Mouse (Mus musculus) forebrain, postnatal 0 days (tissue): ENCODE measurements around the gene Tuba3a. TPM values are rescaled to one million over a fixed set of nuclear protein-coding genes. Genes with fewer than 3 reads are reported as not detected.
A peak's percentile ranks its signal among the peaks of the same experiment; 100 is the strongest.

ENCODE experiments used
- ATAC-seq: fragments of 200-750 bp; cut with Nextera tagmentation; 2 replicates; pipeline ENCODE4 v1.8.0; 2017; ENCODE audit warnings: mild to moderate bottlenecking, moderate library complexity
- DNase-seq: peaks from one replicate; pipeline ENCODE4 v3.0.0-alpha.2; 2015
- H3K27ac ChIP-seq: fragments of 300-500 bp; sonication (generic); 2 replicates; pipeline ENCODE4 v1.5.1; 2014; ENCODE audit warnings: low read depth, mild to moderate bottlenecking, antibody characterized with exemption, low read length, moderate library complexity, mixed read lengths
- H3K27me3 ChIP-seq: fragments of 300-500 bp; sonication (generic); 2 replicates; pipeline ENCODE4 v1.6.1; 2014; ENCODE audit warnings: mild to moderate bottlenecking, low read length, mixed read lengths; ENCODE audit not compliant: insufficient read depth
- H3K36me3 ChIP-seq: fragments of 300-500 bp; sonication (generic); 2 replicates; pipeline ENCODE4 v1.6.1; 2014; ENCODE audit warnings: mild to moderate bottlenecking, moderate library complexity; ENCODE audit not compliant: insufficient read depth
- H3K4me1 ChIP-seq: fragments of 300-500 bp; sonication (generic); 2 replicates; pipeline ENCODE4 v1.6.1; 2014; ENCODE audit warnings: antibody characterized with exemption; ENCODE audit not compliant: insufficient read depth
- H3K4me2 ChIP-seq: fragments of 300-500 bp; sonication (generic); 2 replicates; pipeline ENCODE4 v1.6.1; 2014; ENCODE audit warnings: low read depth, mild to moderate bottlenecking, moderate library complexity
- H3K4me3 ChIP-seq: fragments of 300-500 bp; sonication (generic); 2 replicates; pipeline ENCODE4 v1.5.1; 2014; ENCODE audit warnings: low read depth, low read length, mixed read lengths
- H3K9ac ChIP-seq: fragments of 300-500 bp; sonication (generic); 2 replicates; pipeline ENCODE4 v1.6.1; 2014; ENCODE audit warnings: mild to moderate bottlenecking
- H3K9me3 ChIP-seq: fragments of 300-500 bp; sonication (generic); 2 replicates; pipeline ENCODE4 v1.6.1; 2016; ENCODE audit warnings: low read length
- CTCF ChIP-seq: sonication (generic); IDR thresholded peaks from 2 replicates; pipeline ENCODE4 v1.5.1; 2016; ENCODE audit warnings: antibody characterized with exemption, control low read depth, low read depth
- WGBS: fragments of 180-500 bp; shearing (Covaris S2); extraction: QIAGEN DNeasy Blood & Tissue Kit; methylation state at CpG from one replicate; pipeline ENCODE4 v1.1.7; 2014; 5-methylcytosine and 5-hydroxymethylcytosine counted together
- polyA plus RNA-seq: library from polyadenylated mRNA; unstranded; fragments of >200 nt; fragmentation: Nextera tagmentation; extraction: Ambion mirVana; gene quantifications from 2 replicates; pipeline ENCODE4 v1.2.1, GENCODE M21; 2015
- total RNA-seq: library from RNA; depleted of rRNA; stranded (reverse); fragments of >200 nt; gene quantifications from 2 replicates; pipeline ENCODE4 v1.2.3, GENCODE M21; 2014

Tuba3a gene
- total and polyA plus RNA-seq, 2 experiments from 2014 or later, result not detected

- H3K4me3 ChIP-seq, result no peak overlapping the region
- H3K36me3 ChIP-seq, result no peaks in the 10 kb centered on the region
- H3K4me1 ChIP-seq, result peaks cover 6% of the 10 kb centered on the region; the same call in 1 of the 2 replicates
- ATAC-seq (peak; percentile 21; the same call in 1 of the 2 replicates), DNase-seq (no peak)
- 64% methylated on average over 7 of the region's 7 CpGs for WGBS
- H3K4me2 ChIP-seq, result peak overlapping the region; percentile 53
- no peak for TF ChIP-seq CTCF
- no peak overlapping the region for H3K27ac ChIP-seq
- H3K9me3 ChIP-seq, result no peaks in the 10 kb centered on the region
- H3K27me3 ChIP-seq, result no peaks in the 10 kb centered on the region
- H3K9ac ChIP-seq, result peak overlapping the region; percentile 51
Measured at GRCm38 (mm10) chr6:125314231-125314563, 28.4 kb upstream of the Tuba3a start.

DNA sequence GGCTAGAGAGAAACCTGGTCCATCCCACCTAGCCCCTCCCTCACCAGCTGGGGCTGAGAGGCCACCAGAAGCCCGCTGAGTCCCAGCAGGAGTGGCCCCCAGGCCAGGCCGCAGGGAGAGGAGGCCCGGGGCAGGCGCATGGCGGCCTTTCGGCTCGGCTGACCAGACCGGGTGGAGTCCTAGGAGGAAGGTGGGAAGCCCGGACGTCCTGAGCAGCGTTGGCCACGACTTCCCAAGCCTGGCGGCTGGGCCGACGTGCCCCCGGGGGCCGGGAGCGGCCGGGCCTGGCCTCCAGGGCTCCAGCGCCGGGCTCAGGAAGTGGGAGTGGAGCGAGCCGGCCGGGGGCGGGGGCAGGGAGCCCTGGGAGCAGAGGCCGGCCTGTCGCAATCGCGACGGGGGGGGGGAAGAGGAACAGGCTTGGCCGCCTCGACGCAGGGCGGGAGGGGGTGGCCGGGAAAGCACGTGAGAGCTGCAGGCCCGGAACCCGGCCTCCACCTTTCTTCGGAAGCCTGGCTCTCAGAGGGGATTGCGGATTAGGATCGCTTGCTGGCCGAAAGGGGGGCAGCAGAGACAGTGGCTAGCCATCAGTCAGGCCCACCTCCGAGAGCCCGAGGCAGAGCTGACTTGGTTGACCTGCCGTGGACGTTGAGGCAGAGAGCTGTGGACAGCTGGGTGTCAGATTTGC, 27.8 kb upstream of the Tuba3a start, which contains the start of gene Ltbr:
TSS of gene Ltbr (minus strand) at position 340 of the 685 bp plus-strand sequence.
- ATAC-seq, result peak; percentile 79
- TF ChIP-seq CTCF, result no peak

GRCm38 (mm10) chr6:125312581-125313355, 26.9 kb upstream of the Tuba3a start:
- Histone ChIP-seq H3K4me3 (peak overlapping the region; percentile 32; the same call in 1 of the 2 replicates), H3K4me1 (peaks cover 6% of the 10 kb centered on the region; the same call in 1 of the 2 replicates), H3K9me3 (no peaks in the 10 kb centered on the region), H3K27ac (no peak overlapping the region), H3K36me3 (no peaks in the 10 kb centered on the region), H3K27me3 (no peaks in the 10 kb centered on the region), H3K4me2 (peak overlapping the region; percentile 53), H3K9ac (peak overlapping the region; percentile 51; the same call in 1 of the 2 replicates)
- ATAC-seq, result no peak
- WGBS, result 74% methylated on average over 22 of the region's 22 CpGs
- TF ChIP-seq CTCF, result no peak
- DNase-seq, result no peak

More for the DNA sequence above, 27.8 kb upstream of the Tuba3a start, which contains the start of gene Ltbr:
- Histone ChIP-seq H3K9me3 (no peaks in the 10 kb centered on the region), H3K27me3 (no peaks in the 10 kb centered on the region), H3K27ac (no peak within 1 kb of the TSS), H3K9ac (peak within 1 kb of the TSS; percentile 51), H3K36me3 (no peaks in the 10 kb centered on the region), H3K4me2 (peak within 1 kb of the TSS; percentile 53), H3K4me3 (peak within 1 kb of the TSS; percentile 32), H3K4me1 (peaks cover 6% of the 10 kb centered on the region; the same call in 1 of the 2 replicates)
- peak; percentile 51 for DNase-seq
- 7% methylated on average over 42 of the region's 46 CpGs for WGBS

- TF ChIP-seq CTCF, result no peak
- Histone ChIP-seq H3K4me3 (no peak overlapping the region), H3K27ac (no peak overlapping the region), H3K36me3 (no peaks in the 10 kb centered on the region), H3K9ac (no peak overlapping the region), H3K9me3 (no peaks in the 10 kb centered on the region), H3K4me2 (peak overlapping the region; percentile 53; the same call in 1 of the 2 replicates), H3K27me3 (no peaks in the 10 kb centered on the region), H3K4me1 (peaks cover 6% of the 10 kb centered on the region; the same call in 1 of the 2 replicates)
- DNase-seq, result no peak
- ATAC-seq, result no peak
- whole genome bisulfite sequencing, result 90% methylated on average over 9 of the region's 9 CpGs
Measured at GRCm38 (mm10) chr6:125312171-125312570, 26.3 kb upstream of the Tuba3a start.

DNA sequence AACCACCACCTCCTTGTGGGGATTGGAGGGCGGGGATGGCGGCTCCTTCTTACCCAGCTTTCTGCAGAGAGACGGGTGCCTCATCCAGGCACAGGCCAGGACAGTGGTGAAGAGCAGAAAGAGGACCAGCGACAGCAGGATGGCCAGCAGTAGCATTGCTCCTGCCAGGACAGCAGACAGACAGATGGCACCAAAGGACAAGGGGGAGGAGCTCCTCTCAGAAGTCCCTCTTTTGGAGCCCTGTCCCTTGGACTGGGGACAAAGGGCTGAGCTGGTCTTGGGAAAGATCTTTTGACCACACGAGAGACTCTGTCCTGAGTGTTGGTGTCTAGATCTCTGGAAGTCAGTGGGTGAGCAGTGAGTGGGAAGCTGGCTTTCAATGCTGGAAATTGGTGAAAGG, 23.6 kb upstream of the Tuba3a start:
- Histone ChIP-seq H3K4me3 (no peak overlapping the region), H3K36me3 (no peaks in the 10 kb centered on the region), H3K9me3 (no peaks in the 10 kb centered on the region), H3K27me3 (no peaks in the 10 kb centered on the region), H3K27ac (no peak overlapping the region), H3K9ac (no peak overlapping the region), H3K4me1 (peaks cover 6% of the 10 kb centered on the region; the same call in 1 of the 2 replicates), H3K4me2 (no peak overlapping the region)
- no peak for TF ChIP-seq CTCF
- ATAC-seq (no peak), DNase-seq (no peak)
- WGBS, result 47% methylated on average over 5 of the region's 5 CpGs

GRCm38 (mm10) chr6:125308921-125309320, 23.1 kb upstream of the Tuba3a start:
- Histone ChIP-seq H3K4me2 (no peak overlapping the region), H3K27me3 (no peaks in the 10 kb centered on the region), H3K27ac (no peak overlapping the region), H3K4me1 (peaks cover 4% of the 10 kb centered on the region; the same call in 1 of the 2 replicates), H3K9ac (no peak overlapping the region), H3K36me3 (no peaks in the 10 kb centered on the region), H3K9me3 (no peaks in the 10 kb centered on the region), H3K4me3 (no peak overlapping the region)
- WGBS, result 13% methylated on average over 13 of the region's 13 CpGs
- TF ChIP-seq CTCF, result no peak
- no peak for ATAC-seq
- DNase-seq, result no peak

DNA sequence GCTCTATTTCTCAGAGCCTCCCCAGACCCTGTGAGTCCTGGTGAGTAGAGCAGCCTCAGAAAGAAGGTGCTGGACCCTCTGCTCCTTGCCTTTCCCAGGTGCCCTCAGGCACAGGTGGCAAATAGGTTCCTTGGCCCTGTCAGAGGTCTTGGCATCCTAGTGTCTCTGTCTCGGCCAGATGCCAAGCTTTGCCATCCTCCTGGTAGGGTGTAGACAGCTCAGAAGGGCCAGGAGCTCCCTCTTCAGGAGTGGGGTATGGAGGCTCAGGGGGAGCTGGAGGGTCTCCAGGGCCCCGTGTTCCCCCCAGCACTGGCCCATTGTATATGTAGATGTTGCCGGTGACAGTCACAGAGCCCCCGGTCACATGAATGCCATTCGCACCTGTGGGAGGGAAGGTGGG, 21.2 kb upstream of the Tuba3a start:
- no peak overlapping the region for H3K4me3 ChIP-seq
- WGBS, result 88% methylated on average over 5 of the region's 5 CpGs
- H3K27me3 ChIP-seq, result no peaks in the 10 kb centered on the region
- DNase-seq (no peak), ATAC-seq (no peak)
- H3K9me3 ChIP-seq, result no peaks in the 10 kb centered on the region
- no peaks in the 10 kb centered on the region for H3K36me3 ChIP-seq
- H3K4me2 ChIP-seq, result no peak overlapping the region
- H3K4me1 ChIP-seq, result no peaks in the 10 kb centered on the region
- no peak overlapping the region for H3K27ac ChIP-seq
- H3K9ac ChIP-seq, result no peak overlapping the region
- no peak for TF ChIP-seq CTCF
